Mouse (Mus musculus): ENCODE results near the gene Inppl1.

Inppl1 gene

GRCm38 (mm10) chr7:101844186-101844585 is 6.2 kb upstream of the Inppl1 start:
- DNase-seq (ENCODE audit: low read depth) = no peak

- no peak for DNase-seq (ENCODE audit: low read depth)
Observed at GRCm38 (mm10) chr7:101837154-101837605, 849 bp downstream of the Inppl1 start.

DNA sequence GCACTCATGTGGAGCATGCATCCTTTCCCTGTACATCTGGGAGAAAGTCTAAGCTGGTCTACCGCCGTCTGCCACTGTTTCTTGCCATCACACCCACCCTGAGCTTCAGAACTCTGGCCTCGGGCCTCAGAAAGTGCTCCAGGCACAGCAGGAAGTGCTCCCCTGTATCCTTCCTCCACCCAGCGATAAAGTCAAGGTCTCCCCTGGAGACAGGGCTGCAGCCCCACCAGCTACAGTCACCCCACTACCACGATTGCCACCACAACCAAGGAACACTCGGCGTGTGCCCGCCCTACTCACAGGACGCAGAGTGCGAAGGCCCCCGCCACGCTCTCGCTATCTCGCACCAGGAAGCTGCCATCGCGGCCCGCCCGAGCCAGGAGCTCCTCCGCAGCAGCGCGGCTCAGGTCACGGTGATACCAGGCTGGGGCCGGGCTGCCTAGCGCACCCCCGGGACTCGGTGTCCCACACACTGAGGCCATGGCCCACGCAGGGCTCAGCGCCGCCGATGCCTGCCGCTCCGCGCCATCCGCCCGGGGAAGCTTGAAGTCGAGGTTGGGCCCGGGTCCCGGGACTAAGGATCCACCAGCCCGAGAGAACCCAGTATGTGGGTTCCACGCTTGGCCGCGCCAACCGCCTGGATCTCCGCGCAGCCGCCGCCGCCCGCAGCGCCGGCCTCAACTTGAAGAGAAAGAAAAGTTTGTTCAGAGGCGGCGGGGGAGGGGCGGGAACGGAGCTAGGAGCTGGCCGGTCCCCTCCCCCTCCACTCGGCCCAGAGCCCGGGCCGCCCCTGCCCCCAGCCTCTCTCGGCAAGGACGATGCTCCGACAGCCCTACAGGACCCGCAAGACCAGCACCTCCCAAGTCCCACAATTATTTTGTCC is 1.5 kb downstream of the Inppl1 start:
- DNase-seq (ENCODE audit: low read depth) = peak; percentile 83

- DNase-seq (ENCODE audit: low read depth) = peak; percentile 63
Observed at GRCm38 (mm10) chr7:101835457-101836109, 2.4 kb downstream of the Inppl1 start.

- no peak for DNase-seq (ENCODE audit: low read depth)
Observed at GRCm38 (mm10) chr7:101834903-101835302, 3.1 kb downstream of the Inppl1 start.

GRCm38 (mm10) chr7:101833916-101834584 is 4.0 kb downstream of the Inppl1 start:
- DNase-seq (ENCODE audit: low read depth) = no peak

GRCm38 (mm10) chr7:101833352-101833751 is 4.7 kb downstream of the Inppl1 start:
- DNase-seq (ENCODE audit: low read depth) = peak; percentile 33

DNA sequence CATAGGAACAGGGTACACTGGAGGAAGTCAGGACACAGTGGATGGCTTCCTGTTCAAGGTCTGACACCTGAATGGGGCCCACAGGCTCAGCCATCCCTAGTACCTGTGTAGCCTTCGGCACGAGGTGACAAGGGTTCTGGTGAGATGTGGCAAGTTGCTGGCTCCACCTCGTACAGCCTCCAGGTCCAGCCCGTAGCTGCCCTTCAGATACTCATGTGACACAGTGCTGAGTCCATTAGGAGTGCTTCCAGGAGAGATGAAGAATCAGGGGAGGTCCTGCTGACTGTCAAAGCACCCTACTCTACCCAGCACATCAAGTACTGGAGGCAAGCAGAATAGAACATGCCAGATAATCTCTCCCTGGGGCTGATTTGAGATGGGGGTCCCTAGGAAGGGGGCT is 5.7 kb downstream of the Inppl1 start:
- DNase-seq (ENCODE audit: low read depth) = no peak

GRCm38 (mm10) chr7:101831437-101831836 is 6.6 kb downstream of the Inppl1 start:
- no peak for DNase-seq (ENCODE audit: low read depth)

GRCm38 (mm10) chr7:101830373-101830772 is 7.7 kb downstream of the Inppl1 start:
- DNase-seq (ENCODE audit: low read depth) = no peak

- DNase-seq (ENCODE audit: low read depth) = no peak
Observed at GRCm38 (mm10) chr7:101823758-101824630, 14.0 kb downstream of the Inppl1 start.

DNA sequence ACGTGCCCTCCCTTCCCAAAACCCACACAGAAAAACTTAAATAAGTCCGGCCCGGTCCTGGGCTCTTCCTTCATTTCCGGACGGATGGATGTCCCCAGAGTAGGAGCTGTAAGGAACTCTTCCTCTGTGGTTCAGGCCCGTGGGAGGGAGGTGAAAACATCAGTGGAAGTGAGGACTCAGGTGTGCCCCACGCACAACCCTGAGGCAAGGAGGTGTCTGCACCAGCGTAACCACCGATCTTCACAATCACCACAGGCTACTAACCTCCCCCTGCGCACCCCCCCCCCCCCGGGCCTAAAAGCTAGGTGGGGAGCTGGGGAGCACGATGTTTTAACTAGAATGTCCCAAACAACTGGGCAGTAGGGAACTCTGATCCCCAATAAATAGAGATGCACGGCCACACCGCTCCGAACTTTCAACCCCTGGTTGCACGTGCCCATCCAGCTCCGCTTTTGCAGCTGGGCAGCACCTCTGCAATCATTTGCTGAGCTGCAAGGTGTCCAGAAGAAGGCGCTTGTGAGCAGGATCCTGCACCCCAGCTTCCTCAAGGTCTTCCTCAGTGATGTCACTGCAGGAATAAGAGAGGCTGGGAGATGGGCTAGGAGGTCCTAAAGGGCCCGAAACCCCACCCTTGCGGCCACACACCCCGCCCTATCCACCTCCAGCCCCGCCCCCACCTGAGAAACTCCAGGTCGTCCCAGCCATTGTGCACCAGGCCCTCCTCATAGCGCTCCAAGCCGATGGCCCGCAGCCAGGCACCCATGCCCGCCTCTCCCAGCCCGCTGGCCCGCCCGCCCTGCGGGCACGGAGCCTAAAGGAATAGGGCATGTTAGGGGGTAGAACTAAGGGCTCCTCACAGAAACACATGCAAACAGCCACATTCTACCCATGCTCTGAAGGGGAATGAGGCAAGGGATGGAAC is 14.9 kb downstream of the Inppl1 start:
- DNase-seq (ENCODE audit: low read depth) = peak; percentile 14

DNA sequence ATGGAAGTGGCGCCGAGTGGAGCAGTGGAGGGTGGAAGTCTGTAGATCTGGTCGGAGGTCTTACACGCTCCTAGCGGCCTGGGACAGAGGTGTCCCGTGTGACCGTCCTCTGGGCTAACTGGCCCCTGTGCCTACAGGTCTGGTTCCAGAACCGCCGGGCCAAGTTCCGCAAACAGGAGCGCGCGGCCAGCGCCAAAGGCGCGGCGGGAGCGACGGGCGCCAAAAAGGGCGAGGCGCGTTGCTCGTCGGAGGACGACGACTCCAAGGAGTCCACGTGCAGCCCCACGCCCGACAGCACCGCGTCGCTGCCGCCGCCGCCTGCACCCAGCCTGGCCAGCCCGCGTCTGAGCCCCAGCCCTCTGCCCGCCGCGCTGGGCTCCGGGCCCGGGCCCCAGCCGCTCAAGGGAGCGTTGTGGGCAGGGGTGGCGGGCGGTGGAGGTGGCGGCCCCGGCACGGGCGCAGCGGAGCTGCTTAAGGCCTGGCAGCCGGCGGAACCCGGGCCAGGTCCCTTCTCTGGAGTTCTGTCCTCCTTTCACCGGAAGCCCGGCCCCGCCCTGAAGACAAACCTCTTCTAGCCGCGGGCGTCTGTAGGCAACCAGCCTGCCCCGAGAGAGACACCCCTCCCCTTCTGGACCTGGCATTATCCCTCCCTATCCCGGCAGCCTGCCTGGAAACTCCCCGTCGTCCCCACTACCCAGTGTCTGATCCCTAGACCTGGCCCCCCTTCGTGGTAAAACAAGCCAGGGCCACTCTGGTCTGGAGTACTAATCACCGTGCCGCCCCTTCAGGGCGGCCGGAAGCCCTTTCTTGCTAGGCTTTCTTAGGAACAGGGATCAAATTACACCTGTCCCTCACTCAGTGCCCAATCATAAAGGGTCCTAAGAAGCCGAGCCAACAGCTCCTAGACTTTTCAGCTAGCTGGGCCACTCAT is 16.2 kb downstream of the Inppl1 start:
- DNase-seq (ENCODE audit: low read depth) = no peak

DNA sequence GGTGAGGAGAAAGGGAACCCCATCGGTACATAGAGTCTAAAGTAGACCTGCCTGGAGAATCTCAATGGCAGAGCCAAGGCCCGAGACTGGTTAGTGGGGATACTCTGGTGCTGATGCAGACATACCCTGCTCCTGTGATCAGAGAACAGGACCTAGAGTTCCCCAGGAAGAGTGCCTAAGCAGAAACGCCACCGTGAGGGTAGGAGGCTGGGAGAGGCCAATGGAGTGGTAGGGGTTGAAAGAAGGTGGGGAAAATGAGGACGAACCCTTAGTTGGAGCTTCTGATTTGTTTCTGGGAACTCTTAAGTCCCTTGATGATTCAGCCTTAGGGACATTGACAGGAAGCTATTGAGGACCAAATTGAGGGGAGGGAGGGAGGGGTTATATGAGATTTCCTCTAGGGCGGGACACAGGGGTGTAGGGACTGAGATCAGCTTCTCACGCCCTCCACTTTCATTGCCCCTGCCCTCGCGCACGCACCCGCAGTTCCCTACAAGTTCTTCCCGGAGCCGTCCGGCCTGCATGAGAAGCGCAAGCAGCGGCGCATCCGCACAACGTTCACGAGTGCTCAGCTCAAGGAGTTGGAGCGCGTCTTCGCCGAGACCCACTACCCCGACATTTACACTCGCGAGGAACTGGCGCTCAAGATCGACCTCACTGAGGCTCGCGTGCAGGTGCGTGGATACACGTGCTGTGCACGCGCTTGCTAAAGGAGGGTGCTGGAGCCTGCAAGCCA is 17.6 kb downstream of the Inppl1 start:
- DNase-seq (ENCODE audit: low read depth) = no peak

- no peak for DNase-seq (ENCODE audit: low read depth)
Observed at GRCm38 (mm10) chr7:101817861-101818401, 20.1 kb downstream of the Inppl1 start, which contains the start of gene Phox2a. TSS of gene Phox2a (plus strand) at chr7:101818313.

GRCm38 (mm10) chr7:101777053-101777452 is 61.0 kb downstream of the Inppl1 start:
- DNase-seq (ENCODE audit: low read depth) = no peak

- peak; percentile 8 for DNase-seq (ENCODE audit: low read depth)
Observed at GRCm38 (mm10) chr7:101772687-101773086, 65.3 kb downstream of the Inppl1 start.
